Mouse (Mus musculus): Measurements from ENCODE around the gene Rnf144a. TPM values are rescaled to one million over a fixed set of nuclear protein-coding genes. Genes with fewer than 3 reads are reported as not detected.
"Not testable (repeated sequence)": the region's sequence is repeated elsewhere in the genome, so short reads cannot be mapped to it uniquely, and the experiment has no call there.

The Rnf144a gene
- polyA plus RNA-seq, 1 experiment = 0.17 TPM

- TF ChIP-seq POLR2A (IDR thresholded peaks at IDR 0.05; ENCODE audit: borderline replicate concordance, low read depth, low read length) (no peak), CTCF (IDR thresholded peaks at IDR 0.05; ENCODE audit: low read depth, low read length) (peak; percentile 50; the same call in 1 of the 2 replicates)
- peaks cover 10% of the 10 kb centered on the region for H3K4me1 ChIP-seq (ENCODE audit: control insufficient read depth, insufficient read depth, low read length)
- no peak overlapping the region for H3K4me3 ChIP-seq (ENCODE audit: insufficient read depth, low read length)
- H3K27ac ChIP-seq (ENCODE audit: insufficient read depth, low read depth, low read length) = no peak overlapping the region
These were observed 29.0 kb upstream of the Rnf144a start for GRCm38 (mm10) chr12:26444054-26444453.

GRCm38 (mm10) chr12:26439366-26439765, 24.3 kb upstream of the Rnf144a start:
- no peak for TF ChIP-seq CTCF (IDR thresholded peaks at IDR 0.05; ENCODE audit: low read depth, low read length)
- no peak for TF ChIP-seq POLR2A (IDR thresholded peaks at IDR 0.05; ENCODE audit: borderline replicate concordance, low read depth, low read length)
- Histone ChIP-seq H3K4me3 (ENCODE audit: insufficient read depth, low read length) (no peak overlapping the region), H3K27ac (ENCODE audit: insufficient read depth, low read depth, low read length) (no peak overlapping the region), H3K4me1 (ENCODE audit: control insufficient read depth, insufficient read depth, low read length) (peaks cover 7% of the 10 kb centered on the region)

DNA sequence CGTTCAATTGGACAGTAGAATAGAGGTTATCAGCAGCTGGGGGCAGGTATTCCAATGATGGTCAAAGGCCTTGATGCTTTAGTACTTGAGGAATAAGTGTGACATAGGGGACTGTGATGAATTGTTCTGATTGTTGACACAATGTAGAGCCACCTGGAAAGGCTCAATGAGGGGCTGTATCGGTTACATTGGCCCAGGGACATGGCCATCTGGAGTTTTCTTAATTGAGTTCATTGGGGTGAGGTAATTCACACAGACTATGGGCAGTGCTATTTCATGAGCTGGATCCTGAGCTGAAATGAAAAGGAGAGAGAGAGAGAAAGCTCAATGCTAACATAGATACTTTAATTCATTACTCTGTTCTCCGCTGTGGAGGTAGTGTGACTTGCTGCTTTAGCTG, 22.9 kb upstream of the Rnf144a start:
- H3K4me1 ChIP-seq (ENCODE audit: control insufficient read depth, insufficient read depth, low read length) = peaks cover 5% of the 10 kb centered on the region
- TF ChIP-seq CTCF (IDR thresholded peaks at IDR 0.05; ENCODE audit: low read depth, low read length) (no peak), POLR2A (IDR thresholded peaks at IDR 0.05; ENCODE audit: borderline replicate concordance, low read depth, low read length) (no peak)
- no peak overlapping the region for H3K27ac ChIP-seq (ENCODE audit: insufficient read depth, low read depth, low read length)
- H3K4me3 ChIP-seq (ENCODE audit: insufficient read depth, low read length) = no peak overlapping the region

DNA sequence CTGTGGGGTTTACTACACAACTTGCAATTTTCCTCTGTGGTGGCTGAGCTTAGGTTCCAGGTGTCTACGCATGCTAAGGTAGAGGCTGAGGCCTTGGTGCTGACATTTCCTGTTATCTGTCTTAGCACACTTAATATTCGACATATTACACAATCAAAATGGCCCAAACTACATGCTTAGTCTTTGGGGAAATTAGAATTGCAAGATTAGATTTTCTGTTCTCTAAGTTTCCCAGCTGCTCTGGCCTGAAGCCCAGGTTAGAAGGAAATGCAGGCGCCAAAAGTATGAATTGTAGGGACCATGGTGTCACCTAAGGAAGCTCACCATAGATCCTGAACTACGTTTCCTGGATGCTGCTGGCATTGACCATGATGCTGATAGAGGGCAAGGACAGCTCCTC, 21.3 kb upstream of the Rnf144a start:
- H3K4me1 ChIP-seq (ENCODE audit: control insufficient read depth, insufficient read depth, low read length) = peaks cover 5% of the 10 kb centered on the region
- TF ChIP-seq POLR2A (IDR thresholded peaks at IDR 0.05; ENCODE audit: borderline replicate concordance, low read depth, low read length) (no peak), CTCF (IDR thresholded peaks at IDR 0.05; ENCODE audit: low read depth, low read length) (no peak)
- H3K4me3 ChIP-seq (ENCODE audit: insufficient read depth, low read length) = no peak overlapping the region
- H3K27ac ChIP-seq (ENCODE audit: insufficient read depth, low read depth, low read length) = no peak overlapping the region

GRCm38 (mm10) chr12:26428771-26429170, 13.7 kb upstream of the Rnf144a start:
- H3K4me3 ChIP-seq (ENCODE audit: insufficient read depth, low read length) = not testable (repeated sequence)

DNA sequence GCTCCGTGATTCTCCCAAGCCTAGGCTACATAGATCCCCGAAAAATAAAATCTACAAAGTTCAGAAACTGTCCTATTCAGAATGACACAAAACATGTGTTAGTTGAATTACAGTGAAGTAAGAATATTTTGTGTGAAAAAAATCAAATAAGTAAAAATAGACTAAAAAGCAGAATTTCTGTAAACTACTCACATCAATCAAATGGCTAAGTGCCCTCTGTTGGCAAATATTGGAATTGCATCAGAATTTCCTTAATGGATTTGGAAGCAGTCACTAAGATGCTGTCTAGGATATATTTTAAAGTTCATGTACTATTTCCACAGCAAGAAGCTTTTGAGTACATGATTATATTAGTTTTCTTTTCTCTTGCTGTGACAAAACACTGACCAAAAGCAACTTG, 9.8 kb upstream of the Rnf144a start:
- Histone ChIP-seq H3K4me1 (ENCODE audit: control insufficient read depth, insufficient read depth, low read length) (no peaks in the 10 kb centered on the region), H3K4me3 (ENCODE audit: insufficient read depth, low read length) (no peak overlapping the region), H3K27ac (ENCODE audit: insufficient read depth, low read depth, low read length) (no peak overlapping the region)
- TF ChIP-seq POLR2A (IDR thresholded peaks at IDR 0.05; ENCODE audit: borderline replicate concordance, low read depth, low read length) (no peak), CTCF (IDR thresholded peaks at IDR 0.05; ENCODE audit: low read depth, low read length) (no peak)

More at GRCm38 (mm10) chr12:26428771-26429170, 13.7 kb upstream of the Rnf144a start:
- not testable (repeated sequence) for H3K4me1 ChIP-seq (ENCODE audit: control insufficient read depth, insufficient read depth, low read length); H3K27ac ChIP-seq (ENCODE audit: insufficient read depth, low read depth, low read length)

- Histone ChIP-seq H3K4me1 (ENCODE audit: control insufficient read depth, insufficient read depth, low read length) (no peaks in the 10 kb centered on the region), H3K27ac (ENCODE audit: insufficient read depth, low read depth, low read length) (no peak overlapping the region), H3K4me3 (ENCODE audit: insufficient read depth, low read length) (no peak overlapping the region)
- TF ChIP-seq POLR2A (IDR thresholded peaks at IDR 0.05; ENCODE audit: borderline replicate concordance, low read depth, low read length) (no peak), CTCF (IDR thresholded peaks at IDR 0.05; ENCODE audit: low read depth, low read length) (no peak)
These were observed 3.3 kb upstream of the Rnf144a start for GRCm38 (mm10) chr12:26418322-26418721.

DNA sequence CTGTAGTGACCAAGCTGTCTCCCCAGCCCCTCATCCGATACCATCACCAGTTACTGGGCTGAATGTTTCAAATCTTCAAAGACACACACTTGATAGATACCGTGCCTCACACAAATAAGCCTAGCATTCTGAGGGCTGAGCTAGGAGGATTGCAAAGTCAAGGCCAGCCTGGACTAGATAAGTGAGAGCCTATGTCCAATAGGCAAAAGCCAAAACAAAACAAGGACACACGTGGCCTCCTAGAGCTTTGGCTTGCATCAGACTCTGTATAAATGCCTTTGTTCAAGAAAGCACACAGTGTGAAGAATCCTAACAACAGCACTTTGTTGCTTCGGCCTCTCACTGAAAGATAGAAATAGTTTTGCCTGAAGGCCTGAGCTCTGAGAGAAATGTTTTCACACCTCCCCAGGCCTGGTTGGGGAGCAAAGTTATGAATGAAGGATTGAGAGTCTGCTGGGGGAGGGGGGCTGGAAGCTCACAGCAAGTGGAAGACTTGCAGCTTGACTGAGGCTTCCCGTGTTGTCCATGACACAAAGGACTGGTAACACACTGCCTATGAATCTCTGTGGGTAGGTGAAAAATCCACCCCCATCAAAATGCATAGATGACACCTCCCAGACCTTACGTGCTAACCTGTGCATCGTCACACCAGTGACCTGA, 1.7 kb upstream of the Rnf144a start:
- Histone ChIP-seq H3K4me3 (ENCODE audit: insufficient read depth, low read length) (no peak overlapping the region), H3K4me1 (ENCODE audit: control insufficient read depth, insufficient read depth, low read length) (no peaks in the 10 kb centered on the region), H3K27ac (ENCODE audit: insufficient read depth, low read depth, low read length) (no peak overlapping the region)
- no peak for TF ChIP-seq POLR2A (IDR thresholded peaks at IDR 0.05; ENCODE audit: borderline replicate concordance, low read depth, low read length)
- no peak for TF ChIP-seq CTCF (IDR thresholded peaks at IDR 0.05; ENCODE audit: low read depth, low read length)

DNA sequence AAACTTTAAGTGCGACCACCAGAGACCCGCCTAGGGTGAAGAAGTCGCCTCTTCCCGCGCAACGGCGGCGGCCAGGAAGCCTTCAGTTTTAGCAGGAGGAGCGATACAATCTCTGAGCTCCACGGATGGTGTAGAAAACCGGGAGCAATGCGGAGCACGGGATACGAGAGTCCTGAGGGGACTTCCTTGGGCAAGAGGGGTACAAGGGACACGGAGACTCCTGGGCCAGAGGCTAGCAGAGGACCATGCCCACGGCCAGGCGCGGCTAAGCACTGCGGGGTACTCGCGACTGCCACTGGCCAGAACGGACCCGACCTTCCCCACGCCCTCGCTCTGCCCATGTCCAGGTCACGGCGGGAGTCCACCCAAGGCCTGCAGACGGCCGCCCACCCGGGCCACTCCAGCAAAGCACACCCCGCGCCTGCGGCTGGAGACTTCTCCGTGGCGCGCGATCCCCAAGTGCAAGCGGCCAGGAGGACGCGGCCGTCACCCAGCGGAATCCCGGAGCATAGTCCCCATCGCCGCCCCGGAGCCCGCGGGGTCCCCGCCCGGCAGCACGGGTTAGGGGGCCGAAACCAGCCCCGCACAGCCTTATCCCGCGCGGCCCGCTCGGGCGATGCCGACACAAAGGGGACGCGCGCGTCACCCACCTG, 477 bp downstream of the Rnf144a start:
- H3K4me1 ChIP-seq (ENCODE audit: control insufficient read depth, insufficient read depth, low read length) = no peaks in the 10 kb centered on the region
- peak overlapping the region; percentile 75 for H3K4me3 ChIP-seq (ENCODE audit: insufficient read depth, low read length)
- TF ChIP-seq CTCF (IDR thresholded peaks at IDR 0.05; ENCODE audit: low read depth, low read length) (no peak), POLR2A (IDR thresholded peaks at IDR 0.05; ENCODE audit: borderline replicate concordance, low read depth, low read length) (no peak)
- H3K27ac ChIP-seq (ENCODE audit: insufficient read depth, low read depth, low read length) = no peak overlapping the region

DNA sequence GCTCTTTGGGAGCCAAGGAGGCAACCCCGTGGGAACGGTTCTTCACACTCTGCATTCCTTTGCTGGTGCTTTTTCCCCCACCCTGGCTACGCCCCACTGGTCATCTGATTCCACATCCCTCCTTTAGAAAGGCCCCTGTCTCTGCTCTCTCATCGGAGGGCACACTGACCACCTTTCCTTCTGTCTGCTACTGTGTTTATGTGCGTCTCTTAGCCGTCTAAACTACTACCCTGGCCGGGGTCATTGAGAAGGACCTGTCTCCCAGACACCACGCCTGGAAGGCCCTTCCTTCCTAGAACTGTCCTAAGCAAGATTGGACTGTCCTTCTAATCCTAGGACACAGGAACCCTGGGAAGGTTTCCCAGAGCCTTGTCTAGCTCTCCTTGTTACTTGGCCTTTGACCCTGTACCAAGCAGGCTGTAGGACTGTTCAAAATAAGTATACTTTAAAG, 1.1 kb downstream of the Rnf144a start:
- TF ChIP-seq POLR2A (IDR thresholded peaks at IDR 0.05; ENCODE audit: borderline replicate concordance, low read depth, low read length) = no peak
- no peak for TF ChIP-seq CTCF (IDR thresholded peaks at IDR 0.05; ENCODE audit: low read depth, low read length)
- no peak overlapping the region for H3K27ac ChIP-seq (ENCODE audit: insufficient read depth, low read depth, low read length)
- no peak overlapping the region for H3K4me3 ChIP-seq (ENCODE audit: insufficient read depth, low read length)
- H3K4me1 ChIP-seq (ENCODE audit: control insufficient read depth, insufficient read depth, low read length) = no peaks in the 10 kb centered on the region
